Mouse (Mus musculus) kidney, postnatal 4 days (tissue): ENCODE measurements at regions not wholly inside any gene's neighbourhood (a gene's known extent, or its start where the extent isn't known, plus 50 kb on each side); places are given as distances from the start of the nearest gene placed in this dataset.
"Not testable (repeated sequence)": the region's sequence is repeated elsewhere in the genome, so short reads cannot be mapped to it uniquely, and the experiment has no call there.

Experiments used
- DNase-seq, 2 experiments: peaks; one replicate each; pipeline ENCODE4 v3.0.0; 2021; ENCODE audit warnings: mixed read lengths in 2 of 2

GRCm38 (mm10) chr13:18651658-18652057 is 65.4 kb upstream of the Vps41 start:
- DNase-seq: no peak

- peak in 1 of 2 experiments; percentile 4 for DNase-seq
Measured at GRCm38 (mm10) chr13:18614763-18615616, 102.1 kb upstream of the Vps41 start.

- no peak for DNase-seq
Measured at GRCm38 (mm10) chr13:18580718-18581550, 136.2 kb upstream of the Vps41 start.

- no peak for DNase-seq
Measured at GRCm38 (mm10) chr13:18576016-18576415, 141.1 kb upstream of the Vps41 start.

- no peak for DNase-seq
Measured at GRCm38 (mm10) chr13:18575599-18575998, 141.5 kb upstream of the Vps41 start.

GRCm38 (mm10) chr13:18542032-18542431 is 144.5 kb upstream of the Pou6f2 start:
- not testable (repeated sequence) for DNase-seq

- DNase-seq: peak; percentile 56 to 59
Measured at GRCm38 (mm10) chr13:18530509-18530908, 133.0 kb upstream of the Pou6f2 start.

- no peak for DNase-seq
Measured at GRCm38 (mm10) chr13:18498159-18498558, 100.7 kb upstream of the Pou6f2 start.

GRCm38 (mm10) chr13:18497582-18498157 is 100.2 kb upstream of the Pou6f2 start:
- no peak for DNase-seq

GRCm38 (mm10) chr13:18495021-18495811 is 97.7 kb upstream of the Pou6f2 start:
- DNase-seq: no peak

GRCm38 (mm10) chr13:18485785-18486184 is 88.3 kb upstream of the Pou6f2 start:
- not testable (repeated sequence) for DNase-seq

GRCm38 (mm10) chr13:18485080-18485479 is 87.6 kb upstream of the Pou6f2 start:
- DNase-seq: no peak

GRCm38 (mm10) chr13:18476311-18476710 is 78.8 kb upstream of the Pou6f2 start:
- DNase-seq: no peak

- no peak for DNase-seq
Measured at GRCm38 (mm10) chr13:18471534-18471933, 74.0 kb upstream of the Pou6f2 start.

- no peak for DNase-seq
Measured at GRCm38 (mm10) chr13:18465921-18466320, 68.4 kb upstream of the Pou6f2 start.

- no peak for DNase-seq
Measured at GRCm38 (mm10) chr13:18462221-18462620, 64.7 kb upstream of the Pou6f2 start.

- peak; percentile 37 to 52 for DNase-seq
Measured at GRCm38 (mm10) chr13:18457337-18458236, 60.1 kb upstream of the Pou6f2 start.
